Mouse (Mus musculus) kidney, postnatal 0 days (tissue): ENCODE data around the gene Esrrb. TPM values are rescaled to one million over a fixed set of nuclear protein-coding genes. Genes with fewer than 3 reads are reported as not detected.

ENCODE experiments used
- ATAC-seq: fragments of 200-750 bp; cut with Nextera tagmentation; replicated peaks from 2 replicates; pipeline ENCODE4 v1.8.0; 2017; ENCODE audit warnings: low read depth, moderate number of reproducible peaks, moderate TSS enrichment, moderate library complexity; ENCODE audit not compliant: low FRiP score
- DNase-seq: peaks from one replicate; pipeline ENCODE4 v3.0.0-alpha.2; 2016; ENCODE audit warnings: low spot score
- H3K27ac ChIP-seq: fragments of 300-500 bp; sonication (generic); 2 replicates; pipeline ENCODE4 v1.5.1; 2014; ENCODE audit warnings: mild to moderate bottlenecking
- H3K27me3 ChIP-seq: fragments of 300-500 bp; sonication (generic); 2 replicates; pipeline ENCODE4 v1.6.1; 2014; ENCODE audit warnings: low read length, mixed read lengths; ENCODE audit not compliant: insufficient read depth
- H3K36me3 ChIP-seq: fragments of 300-500 bp; sonication (generic); 2 replicates; pipeline ENCODE4 v1.6.1; 2014; ENCODE audit warnings: low read length, mixed read lengths; ENCODE audit not compliant: insufficient read depth
- H3K4me1 ChIP-seq: fragments of 300-500 bp; sonication (generic); replicated peaks from 2 replicates; pipeline ENCODE4 v1.6.1; 2014; ENCODE audit warnings: antibody characterized with exemption, low read length, mixed read lengths; ENCODE audit not compliant: insufficient read depth
- H3K4me2 ChIP-seq: fragments of 300-500 bp; sonication (generic); 2 replicates; pipeline ENCODE4 v1.6.1; 2014; ENCODE audit warnings: mild to moderate bottlenecking, low read length, moderate library complexity, mixed read lengths
- H3K4me3 ChIP-seq: fragments of 300-500 bp; sonication (generic); replicated peaks from 2 replicates; pipeline ENCODE4 v1.5.1; 2014; ENCODE audit warnings: low read depth, low read length
- H3K9ac ChIP-seq: fragments of 300-500 bp; sonication (generic); 2 replicates; pipeline ENCODE4 v1.6.1; 2014; ENCODE audit warnings: low read depth, low read length
- H3K9me3 ChIP-seq: fragments of 300-500 bp; sonication (generic); replicated peaks from 2 replicates; pipeline ENCODE4 v1.6.1; 2016; ENCODE audit warnings: low read length, inconsistent platforms, mixed read lengths
- CTCF ChIP-seq: IDR thresholded peaks from 2 replicates; pipeline ENCODE4 v1.5.1; 2016; ENCODE audit warnings: antibody characterized with exemption, low read depth, mild to moderate bottlenecking, moderate library complexity
- WGBS: fragments of 180-500 bp; shearing (Covaris S2); extraction: QIAGEN DNeasy Blood & Tissue Kit; methylation state at CpG from one replicate; pipeline ENCODE4 v1.1.7; 2014; 5-methylcytosine and 5-hydroxymethylcytosine counted together
- polyA plus RNA-seq: library from polyadenylated mRNA; unstranded; fragments of >200 nt; fragmentation: Nextera tagmentation; extraction: Ambion mirVana; gene quantifications from 2 replicates; pipeline ENCODE4 v1.2.1, GENCODE M21; 2015

Gene Esrrb
- polyA plus RNA-seq, 1 experiment from 2014 or later = 3.6 TPM

DNA sequence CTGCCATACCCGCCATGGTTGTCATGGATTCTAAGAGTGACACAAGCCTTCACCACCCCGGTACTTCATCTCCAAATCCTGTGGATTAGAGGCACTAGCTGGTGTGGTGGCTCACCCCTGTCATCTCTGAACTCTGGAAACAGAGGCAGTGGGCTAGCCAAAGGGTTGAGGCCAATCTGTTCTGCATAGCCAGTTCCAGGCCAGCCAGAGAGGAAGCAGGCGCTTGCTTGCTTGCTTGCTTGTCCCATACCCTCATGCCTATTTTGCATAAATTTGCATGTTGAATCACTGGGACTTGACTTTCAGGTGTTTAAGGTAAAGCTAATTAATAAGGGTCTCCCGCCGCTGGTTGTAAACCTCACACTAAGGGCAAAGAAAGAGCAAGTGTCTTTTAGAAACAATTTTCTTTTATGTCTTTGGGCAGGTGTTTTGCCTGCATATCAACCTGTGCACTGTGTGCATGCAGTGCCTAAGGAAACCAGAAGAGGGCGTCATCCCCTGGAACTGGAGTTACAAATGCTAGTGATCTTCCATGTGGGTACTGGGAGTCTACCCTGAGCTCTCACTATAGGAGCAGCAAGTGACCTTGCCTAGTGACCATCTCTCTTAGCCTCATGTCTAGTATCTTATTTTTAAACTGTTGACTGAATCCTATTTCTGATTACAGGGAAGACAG is 147.5 kb downstream of the Esrrb start:
- Histone ChIP-seq H3K36me3 (no peaks in the 10 kb centered on the region), H3K4me2 (no peak overlapping the region), H3K27ac (no peak overlapping the region), H3K4me3 (no peak overlapping the region), H3K9ac (no peak overlapping the region), H3K27me3 (no peaks in the 10 kb centered on the region; the same call in 1 of the 2 replicates), H3K4me1 (no peaks in the 10 kb centered on the region), H3K9me3 (no peaks in the 10 kb centered on the region)
- peak; percentile 43; the same call in 1 of the 2 replicates for TF ChIP-seq CTCF
- DNase-seq = no peak
- WGBS = 76% methylated on average over 6 of the region's 6 CpGs
- ATAC-seq = no peak

GRCm38 (mm10) chr12:86509295-86510279 is 148.7 kb downstream of the Esrrb start:
- no peak overlapping the region for H3K9ac ChIP-seq
- H3K27me3 ChIP-seq = no peaks in the 10 kb centered on the region; the same call in 1 of the 2 replicates
- no peak overlapping the region for H3K27ac ChIP-seq
- H3K4me1 ChIP-seq = no peaks in the 10 kb centered on the region
- no peak for TF ChIP-seq CTCF
- no peak overlapping the region for H3K4me2 ChIP-seq
- H3K36me3 ChIP-seq = no peaks in the 10 kb centered on the region
- H3K4me3 ChIP-seq = no peak overlapping the region
- H3K9me3 ChIP-seq = no peaks in the 10 kb centered on the region
- WGBS = 25% methylated on average over 13 of the region's 13 CpGs
- DNase-seq = peak; percentile 11
- no peak for ATAC-seq

DNA sequence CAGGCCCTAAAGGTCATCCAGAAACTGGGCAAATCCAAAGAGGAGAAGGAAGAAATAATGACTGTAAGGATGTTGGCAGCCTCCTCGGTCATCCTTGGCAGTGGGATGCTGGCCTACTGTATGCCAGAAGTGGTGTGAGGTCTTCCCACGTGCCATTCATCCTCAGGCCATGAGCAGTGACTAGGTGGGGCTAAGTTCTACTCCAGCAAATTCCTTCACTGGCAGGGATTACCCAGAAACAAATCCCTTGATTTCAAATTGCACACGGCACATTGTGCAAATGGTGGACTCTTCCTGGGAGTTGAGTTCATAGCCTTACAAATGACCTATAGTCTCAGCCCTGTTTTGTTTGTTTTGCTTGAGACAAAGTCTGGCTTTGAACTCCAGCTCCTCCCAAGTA is 151.4 kb downstream of the Esrrb start:
- H3K4me3 ChIP-seq = no peak overlapping the region
- 83% methylated on average over 3 of the region's 3 CpGs for WGBS
- no peak for ATAC-seq

DNA sequence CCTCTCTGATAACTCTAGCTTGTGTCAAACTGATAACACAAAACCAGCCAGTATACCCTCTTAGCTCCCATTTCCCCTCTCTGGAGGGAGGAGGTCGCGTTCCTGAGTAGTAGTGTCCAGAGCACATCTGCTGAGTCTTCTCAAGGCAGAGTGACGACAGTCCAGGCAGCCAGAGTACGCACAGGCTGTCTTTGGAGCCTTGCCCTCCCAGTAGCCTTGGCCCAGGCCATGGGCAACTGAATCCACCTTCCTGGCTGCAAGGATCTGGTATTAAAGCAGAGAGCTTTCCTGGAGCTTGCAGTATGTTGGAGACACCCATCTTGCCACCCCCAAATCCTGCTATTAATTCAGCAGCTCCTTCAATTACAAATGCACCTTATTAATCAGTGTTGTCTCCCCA is 152.7 kb downstream of the Esrrb start:
- H3K4me3 ChIP-seq = no peak overlapping the region
- no peak overlapping the region for H3K27ac ChIP-seq
- no peak overlapping the region for H3K4me2 ChIP-seq
- no peaks in the 10 kb centered on the region; the same call in 1 of the 2 replicates for H3K27me3 ChIP-seq
- DNase-seq = no peak
- TF ChIP-seq CTCF = no peak
- H3K9ac ChIP-seq = no peak overlapping the region
- no peaks in the 10 kb centered on the region for H3K4me1 ChIP-seq
- H3K36me3 ChIP-seq = no peaks in the 10 kb centered on the region
- no peaks in the 10 kb centered on the region for H3K9me3 ChIP-seq
- no peak for ATAC-seq
- 82% methylated on average over 4 of the region's 4 CpGs for WGBS

More for the DNA sequence above, 151.4 kb downstream of the Esrrb start:
- Histone ChIP-seq H3K27me3 (no peaks in the 10 kb centered on the region; the same call in 1 of the 2 replicates), H3K4me1 (no peaks in the 10 kb centered on the region), H3K9ac (no peak overlapping the region), H3K4me2 (no peak overlapping the region), H3K9me3 (no peaks in the 10 kb centered on the region), H3K36me3 (no peaks in the 10 kb centered on the region), H3K27ac (no peak overlapping the region)
- no peak for TF ChIP-seq CTCF
- DNase-seq = no peak

DNA sequence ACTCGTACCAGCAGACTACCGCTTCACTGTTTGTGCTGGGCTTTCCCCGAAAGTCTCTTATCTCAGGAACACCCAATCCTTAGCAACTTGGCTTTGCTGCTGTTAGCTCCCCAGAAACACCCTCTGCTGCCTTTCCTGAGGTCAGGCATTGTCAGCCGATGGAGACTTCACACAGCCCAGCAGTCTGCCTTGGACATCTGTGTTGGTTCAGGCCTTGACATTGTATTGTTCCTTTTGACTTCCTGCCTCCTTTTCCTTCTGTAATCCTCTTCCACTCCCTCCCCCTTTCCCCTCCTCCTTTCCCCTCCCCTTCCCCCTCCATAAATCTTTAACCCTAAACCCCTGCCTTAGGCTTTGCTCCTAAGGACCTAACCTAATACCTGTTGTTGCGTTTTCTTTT is 155.7 kb downstream of the Esrrb start:
- DNase-seq (no peak), ATAC-seq (no peak)
- no peaks in the 10 kb centered on the region for H3K4me1 ChIP-seq
- no peak overlapping the region for H3K4me3 ChIP-seq
- 47% methylated on average over 5 of the region's 5 CpGs for WGBS
- no peak overlapping the region for H3K4me2 ChIP-seq
- H3K27me3 ChIP-seq = no peaks in the 10 kb centered on the region
- no peaks in the 10 kb centered on the region for H3K9me3 ChIP-seq
- TF ChIP-seq CTCF = no peak
- no peak overlapping the region for H3K27ac ChIP-seq
- no peaks in the 10 kb centered on the region for H3K36me3 ChIP-seq
- H3K9ac ChIP-seq = no peak overlapping the region

GRCm38 (mm10) chr12:86517721-86518120 is 156.8 kb downstream of the Esrrb start:
- ATAC-seq = no peak
- Histone ChIP-seq H3K27me3 (no peaks in the 10 kb centered on the region), H3K27ac (no peak overlapping the region), H3K36me3 (no peaks in the 10 kb centered on the region), H3K4me1 (no peaks in the 10 kb centered on the region), H3K4me3 (no peak overlapping the region), H3K9ac (no peak overlapping the region), H3K9me3 (no peaks in the 10 kb centered on the region), H3K4me2 (no peak overlapping the region)
- TF ChIP-seq CTCF = no peak
- no peak for DNase-seq
- WGBS = 29% methylated on average over 6 of the region's 6 CpGs
